Mouse (Mus musculus) embryonic fibroblast, embryonic 13.5 days (primary cell): Measurements from ENCODE around the gene 4930467E23Rik. TPM values are rescaled to one million over a fixed set of nuclear protein-coding genes. Genes with fewer than 3 reads are reported as not detected.
"Not testable (repeated sequence)": the region's sequence is repeated elsewhere in the genome, so short reads cannot be mapped to it uniquely, and the experiment has no call there.

ENCODE experiments used
- H3K27ac ChIP-seq: 2 replicates; pipeline ENCODE4 v1.5.1; 2012; ENCODE audit warnings: low read length, control low read depth, inconsistent platforms; ENCODE audit not compliant: insufficient read depth
- H3K4me1 ChIP-seq: 2 replicates; pipeline ENCODE4 v1.6.1; 2011; ENCODE audit warnings: low read length; ENCODE audit not compliant: control insufficient read depth, insufficient read depth
- H3K4me3 ChIP-seq: 2 replicates; pipeline ENCODE4 v1.5.1; 2011; ENCODE audit warnings: mild to moderate bottlenecking, control low read depth, low read length; ENCODE audit not compliant: insufficient read depth
- polyA plus RNA-seq: library from polyadenylated mRNA; stranded (reverse); fragments of >200 nt; gene quantifications from 2 replicates; pipeline ENCODE4 v1.2.4, GENCODE M21; 2011; ENCODE audit warnings: low read depth; ENCODE audit not compliant: missing spikeins, insufficient read length

4930467E23Rik gene
- polyA plus RNA-seq, 1 experiment, result not detected

DNA sequence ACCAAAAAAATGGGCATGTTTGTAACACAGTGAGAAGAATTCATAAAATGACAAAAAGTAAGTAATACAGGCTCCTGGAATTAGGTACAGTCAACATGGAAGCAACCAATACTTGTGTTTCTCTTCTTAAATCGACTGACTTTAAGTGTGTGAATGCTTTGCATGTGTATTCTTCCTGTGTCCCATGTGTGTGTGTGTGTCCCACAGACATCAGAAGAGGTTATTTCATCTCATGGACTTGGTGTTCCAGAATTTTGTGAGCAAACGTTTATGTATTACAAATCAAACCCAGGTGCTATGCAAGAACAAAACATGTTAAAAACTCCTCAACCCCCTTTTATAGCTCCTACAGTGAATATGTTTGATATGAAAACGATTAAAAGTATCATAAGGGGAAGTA lies 24.8 kb downstream of the 4930467E23Rik start:
- not testable (repeated sequence) for H3K4me3 ChIP-seq, H3K4me1 ChIP-seq, H3K27ac ChIP-seq

DNA sequence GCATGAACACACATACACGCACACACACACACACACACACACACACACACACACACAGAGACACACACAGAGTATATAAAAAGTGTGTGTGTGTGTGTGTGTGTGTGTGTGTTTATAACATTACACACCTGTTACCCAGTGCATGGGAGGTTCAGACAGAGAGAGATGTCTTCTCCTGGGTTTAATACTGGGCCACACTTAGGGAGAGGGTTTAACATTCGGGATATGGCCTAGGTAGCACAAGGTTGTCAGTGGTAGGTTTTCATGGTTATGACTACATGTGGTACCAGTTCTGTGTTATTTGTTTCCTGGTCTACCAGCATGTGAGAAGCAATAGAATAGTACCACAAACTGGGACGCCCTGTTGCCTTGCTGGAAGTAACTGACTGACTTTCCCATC lies 25.6 kb downstream of the 4930467E23Rik start:
- H3K4me1 ChIP-seq, H3K4me3 ChIP-seq, H3K27ac ChIP-seq: not testable (repeated sequence)

DNA sequence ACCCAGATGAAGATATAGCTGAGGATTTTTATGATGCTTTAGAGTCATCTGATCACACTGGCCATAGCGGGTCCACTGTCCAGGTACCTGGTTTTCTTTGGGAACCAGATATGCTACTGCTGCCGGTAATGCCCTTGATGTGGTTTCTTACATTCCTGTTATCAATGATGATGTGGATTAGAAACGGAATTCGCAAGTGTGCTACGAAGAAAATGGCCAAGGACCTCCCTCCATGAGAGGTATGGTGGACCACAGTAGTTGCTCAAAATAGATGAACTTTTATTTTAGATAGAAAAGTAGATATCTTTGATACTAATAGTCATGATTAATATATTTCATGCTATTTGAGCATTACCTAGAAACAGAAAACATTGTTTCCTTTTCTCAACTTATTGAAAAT lies 32.3 kb downstream of the 4930467E23Rik start:
- not testable (repeated sequence) for H3K4me3 ChIP-seq, H3K27ac ChIP-seq, H3K4me1 ChIP-seq

DNA sequence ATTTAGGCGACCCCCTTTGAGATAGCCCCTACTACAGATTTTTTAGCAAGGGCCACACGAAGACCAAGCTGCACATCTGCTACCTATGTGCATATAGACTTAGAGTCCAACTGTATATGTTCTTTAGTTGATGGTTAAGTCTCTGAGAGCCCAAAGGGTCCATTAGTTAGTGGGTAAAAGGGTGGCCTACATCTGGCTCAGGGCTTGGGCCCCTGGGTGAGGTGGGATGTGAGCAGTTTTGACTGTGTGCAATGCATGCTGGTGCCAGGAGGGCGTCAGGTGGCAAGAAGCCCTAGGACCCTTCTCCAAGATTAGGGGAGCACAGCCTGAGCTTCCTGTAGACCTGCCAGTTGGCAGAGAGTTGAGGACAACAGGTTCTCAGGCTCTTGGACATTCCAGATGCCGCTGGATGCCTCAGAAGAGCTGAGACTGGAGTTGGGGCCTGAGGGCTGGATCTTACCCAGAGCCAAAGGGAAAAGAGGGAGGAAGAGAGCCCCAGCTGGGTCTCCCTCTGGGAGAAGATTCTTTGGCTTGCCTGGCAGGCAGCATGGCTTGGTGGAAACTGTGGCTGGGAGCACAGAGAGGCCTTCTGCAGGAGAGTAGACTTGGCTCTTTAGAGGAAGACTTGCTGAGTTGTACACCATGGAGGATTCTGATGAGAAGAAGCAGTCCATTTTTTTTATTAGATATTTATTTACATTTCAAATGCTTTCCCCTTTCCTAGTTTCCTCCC lies 33.6 kb downstream of the 4930467E23Rik start:
- H3K4me1 ChIP-seq, H3K4me3 ChIP-seq, H3K27ac ChIP-seq: not testable (repeated sequence)

DNA sequence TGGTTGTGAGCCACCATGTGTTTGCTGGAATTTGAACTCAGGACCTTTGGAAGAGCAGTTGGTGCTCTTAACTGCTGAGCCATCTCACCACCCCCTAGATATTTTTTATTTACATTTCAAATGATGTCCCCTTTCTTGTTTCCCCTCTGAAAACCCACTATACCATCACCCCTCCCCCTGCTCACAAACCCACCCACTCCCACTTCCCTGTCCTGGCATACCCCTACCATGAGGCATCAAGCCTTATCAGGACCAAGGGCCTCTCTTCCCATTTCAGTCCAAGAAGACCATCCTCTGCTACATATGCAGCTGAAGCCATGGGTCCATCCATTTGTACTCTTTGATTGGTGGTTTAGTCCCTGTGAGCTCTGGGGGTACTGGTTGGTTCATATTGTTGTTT lies 36.2 kb downstream of the 4930467E23Rik start:
- not testable (repeated sequence) for H3K4me3 ChIP-seq, H3K4me1 ChIP-seq, H3K27ac ChIP-seq

DNA sequence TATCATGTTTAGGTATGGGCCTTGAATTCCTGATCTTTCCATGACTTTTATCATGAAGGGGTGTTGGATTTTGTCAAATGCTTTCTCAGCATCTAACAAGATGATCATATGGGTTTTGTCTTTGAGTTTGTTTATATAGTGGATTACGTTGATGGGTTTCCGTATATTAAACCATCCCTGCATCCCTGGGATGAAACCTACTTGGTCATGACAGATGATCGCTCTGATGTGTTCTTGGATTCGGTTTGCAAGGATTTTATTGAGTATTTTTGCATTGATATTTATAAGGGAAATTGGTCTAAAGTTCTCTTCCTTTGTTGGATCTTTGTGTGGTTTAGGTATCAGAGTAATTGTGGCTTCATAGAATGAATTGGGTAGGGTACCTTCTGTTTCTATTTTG lies 44.1 kb downstream of the 4930467E23Rik start:
- not testable (repeated sequence) for H3K4me1 ChIP-seq, H3K4me3 ChIP-seq, H3K27ac ChIP-seq

DNA sequence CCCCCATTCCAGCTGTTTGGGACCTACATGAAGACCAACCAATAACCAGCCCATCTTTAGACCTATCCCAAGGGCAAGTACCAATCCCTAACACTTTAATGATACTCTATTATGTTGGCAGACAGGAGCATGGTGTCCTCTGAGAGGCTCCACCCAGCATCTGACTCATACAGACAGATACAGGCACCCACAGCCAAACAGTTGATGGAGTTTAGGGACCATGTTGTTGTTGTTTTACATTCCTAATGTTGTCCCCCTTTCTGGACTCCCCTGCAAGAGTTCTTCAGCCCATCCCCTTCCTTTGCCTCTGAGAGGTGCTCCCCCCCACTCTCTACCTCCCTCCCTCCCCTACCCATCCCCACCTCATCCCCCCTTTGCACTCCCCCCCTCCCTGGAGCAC lies 46.9 kb downstream of the 4930467E23Rik start:
- not testable (repeated sequence) for H3K27ac ChIP-seq, H3K4me1 ChIP-seq, H3K4me3 ChIP-seq

DNA sequence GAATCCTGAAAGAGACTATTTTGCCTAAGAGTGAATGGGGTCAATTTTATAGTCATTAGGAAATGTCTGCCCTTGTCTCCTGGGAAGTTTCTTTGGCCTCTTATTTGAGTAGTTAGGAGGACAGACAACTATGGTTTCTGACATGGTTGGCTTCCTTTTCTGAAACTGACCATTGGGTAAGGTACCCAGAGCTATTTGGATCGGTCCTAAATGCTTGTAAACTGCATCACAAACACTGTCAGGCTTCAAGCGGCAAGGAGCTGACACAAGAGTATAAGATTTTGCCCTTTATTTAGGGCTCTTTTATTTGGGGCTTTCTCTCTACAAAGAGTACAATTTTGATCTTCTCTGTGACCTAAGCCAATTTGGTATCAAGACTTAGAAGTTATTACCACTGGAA lies 48.1 kb downstream of the 4930467E23Rik start:
- not testable (repeated sequence) for H3K4me3 ChIP-seq, H3K4me1 ChIP-seq, H3K27ac ChIP-seq

DNA sequence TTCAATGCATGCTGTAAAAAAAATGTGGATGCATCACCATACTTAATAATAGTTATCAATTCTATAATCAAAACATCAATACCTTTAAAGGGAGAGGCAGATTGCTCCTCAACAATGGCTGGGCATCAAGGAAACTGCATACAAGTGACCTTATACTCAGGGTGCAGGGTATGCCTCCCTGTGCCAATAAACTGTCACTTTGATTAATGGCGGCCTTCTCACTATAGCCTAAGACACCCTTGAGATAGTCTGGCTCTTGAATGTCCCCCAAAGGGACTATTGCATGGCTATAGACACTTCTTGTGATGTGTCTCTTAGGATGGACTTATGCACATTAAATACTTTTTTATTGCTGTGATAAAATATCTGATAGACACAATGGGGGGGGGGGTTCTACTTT lies 48.8 kb downstream of the 4930467E23Rik start:
- H3K27ac ChIP-seq, H3K4me3 ChIP-seq, H3K4me1 ChIP-seq: not testable (repeated sequence)

DNA sequence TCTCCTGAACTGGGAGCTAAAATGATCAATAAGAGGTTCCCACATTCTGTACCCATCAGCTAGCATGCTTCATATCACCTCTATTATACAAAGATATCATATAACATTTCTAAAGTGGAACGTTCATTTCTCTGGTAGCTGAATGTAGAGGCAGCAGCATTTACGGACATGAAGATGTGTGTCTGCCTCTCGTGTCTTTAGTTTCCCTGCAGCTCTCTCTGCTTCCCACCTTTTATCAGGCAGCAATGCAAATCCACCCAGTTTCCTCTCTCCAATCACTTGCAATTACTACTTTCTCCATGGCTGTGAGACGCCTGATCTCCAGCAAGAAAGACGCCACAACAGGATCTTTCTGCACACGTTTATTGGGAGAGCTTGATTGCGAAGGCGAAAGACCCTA lies 49.5 kb downstream of the 4930467E23Rik start:
- not testable (repeated sequence) for H3K4me3 ChIP-seq, H3K4me1 ChIP-seq, H3K27ac ChIP-seq

DNA sequence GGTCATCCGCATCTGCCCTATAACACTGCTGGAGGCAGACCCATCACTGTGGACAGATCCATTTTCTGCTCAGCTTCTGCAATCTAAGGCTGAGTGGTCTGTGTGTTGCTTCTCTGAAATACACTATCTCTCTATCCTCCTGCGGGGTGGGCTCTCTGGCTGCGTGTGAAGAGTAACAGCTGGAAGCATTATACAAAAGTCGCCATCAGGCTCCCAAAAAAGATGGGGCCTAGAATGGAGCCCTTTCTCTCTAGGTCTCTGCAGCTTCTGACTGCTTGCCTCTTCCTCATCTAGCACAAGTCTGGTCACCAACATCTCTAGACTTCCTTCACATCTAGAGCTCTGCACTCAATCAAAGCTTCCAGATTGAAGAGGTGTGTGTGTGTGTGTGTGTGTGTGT lies 50.8 kb downstream of the 4930467E23Rik start:
- not testable (repeated sequence) for H3K4me1 ChIP-seq, H3K27ac ChIP-seq, H3K4me3 ChIP-seq

DNA sequence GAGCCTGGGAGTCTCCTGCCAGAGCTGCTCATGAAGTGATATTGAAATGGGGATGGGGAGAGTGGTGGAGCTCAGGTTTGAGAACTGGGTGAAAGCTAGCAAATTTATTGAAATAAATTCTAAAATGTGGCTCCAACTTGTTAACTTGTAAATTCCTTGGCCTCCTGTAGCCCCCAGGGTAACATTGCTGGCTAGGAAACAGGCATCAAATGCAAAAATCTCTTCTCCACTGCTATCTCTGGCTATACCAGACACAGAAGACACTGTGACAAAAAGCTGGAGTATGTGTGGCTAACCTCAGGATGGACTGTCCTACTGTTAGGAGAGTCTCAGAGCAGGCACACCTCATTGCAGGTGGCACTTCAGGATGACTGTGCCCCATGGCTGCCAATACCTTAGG lies 51.3 kb downstream of the 4930467E23Rik start:
- H3K4me3 ChIP-seq, H3K4me1 ChIP-seq, H3K27ac ChIP-seq: not testable (repeated sequence)

DNA sequence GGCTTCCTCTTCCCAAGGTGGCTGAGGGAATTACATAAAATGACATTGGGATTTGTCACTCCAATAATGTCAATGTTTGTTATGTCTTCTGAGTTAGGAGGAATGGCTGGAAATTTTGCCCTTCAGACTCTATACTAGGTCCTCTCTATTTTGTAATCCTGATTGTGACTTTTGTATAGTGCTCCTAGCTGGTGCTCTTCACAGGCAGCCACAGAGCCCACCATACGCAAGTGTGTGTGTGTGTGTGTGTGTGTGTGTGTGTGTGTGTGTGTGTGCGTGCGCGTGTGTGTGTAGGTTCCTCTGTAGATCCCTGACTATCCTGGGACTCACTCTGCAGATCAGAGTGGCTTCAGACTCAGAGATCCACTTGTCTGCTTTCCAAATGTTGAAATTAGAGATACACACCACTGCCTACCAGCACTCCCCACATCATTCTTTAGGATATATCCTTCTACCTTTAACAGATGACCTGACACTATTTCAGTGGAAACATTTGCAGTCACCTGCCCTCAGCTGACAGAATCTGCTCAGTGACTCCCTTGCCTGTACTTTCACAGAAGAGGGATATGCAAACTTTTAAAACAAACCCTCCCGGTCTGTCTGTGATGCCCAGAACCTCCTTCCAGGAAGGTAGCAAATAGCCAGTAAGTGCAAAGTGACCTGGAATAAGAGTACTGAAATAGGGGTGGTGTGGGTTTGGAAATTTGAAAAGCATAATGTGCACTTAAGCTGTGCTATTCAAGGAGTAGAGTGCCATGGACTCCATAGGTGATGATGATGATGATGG lies 52.1 kb downstream of the 4930467E23Rik start:
- not testable (repeated sequence) for H3K27ac ChIP-seq, H3K4me1 ChIP-seq, H3K4me3 ChIP-seq

DNA sequence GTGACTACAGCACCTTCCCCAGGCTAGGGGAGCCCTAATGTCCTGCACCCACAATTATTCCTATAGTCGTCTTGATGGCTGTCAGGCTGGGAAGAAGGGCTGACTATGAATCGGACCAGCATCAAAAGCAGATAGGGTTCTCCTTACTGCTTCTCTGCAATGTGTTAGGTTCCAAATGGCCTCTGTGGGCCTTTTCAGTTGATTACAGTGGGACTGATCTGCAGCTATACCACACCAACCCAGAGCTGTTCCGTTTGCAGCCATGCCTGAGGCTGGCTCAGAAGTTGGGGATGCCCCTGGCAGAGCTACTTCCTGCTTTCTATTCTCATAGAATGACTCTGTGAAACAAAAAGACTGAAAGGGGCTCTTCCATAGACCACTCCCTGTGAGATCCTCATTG lies 53.4 kb downstream of the 4930467E23Rik start:
- not testable (repeated sequence) for H3K4me3 ChIP-seq, H3K27ac ChIP-seq, H3K4me1 ChIP-seq

DNA sequence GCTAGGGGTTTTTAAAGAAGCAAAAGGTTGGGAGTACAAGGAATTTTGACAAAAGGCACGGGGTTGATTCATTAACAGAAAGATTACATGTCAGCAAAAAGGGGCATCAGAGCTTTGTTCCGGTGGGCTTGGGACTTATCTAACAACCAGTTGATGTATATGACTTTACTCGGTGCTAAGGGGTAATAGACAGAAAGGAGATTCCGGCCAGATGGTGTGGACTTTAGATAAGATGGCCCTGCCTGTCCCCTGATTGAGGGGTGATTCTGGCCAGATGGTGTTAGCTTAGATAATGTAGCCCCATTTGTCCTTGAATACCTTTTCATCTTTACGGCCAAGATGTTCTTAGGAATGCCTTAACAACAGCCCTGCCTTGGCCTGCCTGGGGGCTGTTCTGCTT lies 54.5 kb downstream of the 4930467E23Rik start:
- H3K4me3 ChIP-seq, H3K4me1 ChIP-seq, H3K27ac ChIP-seq: not testable (repeated sequence)
